Mouse (Mus musculus): ENCODE data around the gene Cldnd2.

DNA sequence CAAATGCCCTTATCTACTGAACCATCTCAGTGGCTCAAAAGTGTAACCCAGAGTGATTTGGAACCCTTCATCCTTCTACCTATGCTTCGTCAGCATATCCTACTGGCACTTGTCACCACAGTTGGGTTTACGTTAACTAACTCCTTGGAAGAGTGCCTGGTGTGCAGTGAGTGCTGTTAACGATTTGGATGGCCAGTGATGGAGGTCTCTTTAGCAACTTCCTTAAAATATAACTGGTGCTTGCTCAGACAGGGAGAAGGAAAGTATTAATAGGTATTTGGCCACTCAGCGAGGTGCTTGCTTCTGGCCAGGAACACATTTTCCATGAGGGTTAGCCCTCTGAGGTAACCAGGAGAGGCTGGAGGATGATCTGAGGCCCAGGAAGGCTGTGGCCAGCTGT lies 7.2 kb downstream of the Cldnd2 start:
- no peak for TF ChIP-seq POLR2A (IDR thresholded peaks at IDR 0.05; ENCODE audit: insufficient read depth, low read length)
- no peak for TF ChIP-seq CTCF (IDR thresholded peaks at IDR 0.05; ENCODE audit: low read depth, low read length)

Measured in ES-Bruce4 (cell line).